Mouse (Mus musculus) frontal cortex, postnatal 36 days (tissue): ENCODE results near the gene Dpp4.

Experiments used
- DNase-seq, 2 experiments: peaks; one replicate each; pipeline ENCODE4 v3.0.0; 2022; ENCODE audit warnings: low spot score in 2 of 2

The Dpp4 gene

DNA sequence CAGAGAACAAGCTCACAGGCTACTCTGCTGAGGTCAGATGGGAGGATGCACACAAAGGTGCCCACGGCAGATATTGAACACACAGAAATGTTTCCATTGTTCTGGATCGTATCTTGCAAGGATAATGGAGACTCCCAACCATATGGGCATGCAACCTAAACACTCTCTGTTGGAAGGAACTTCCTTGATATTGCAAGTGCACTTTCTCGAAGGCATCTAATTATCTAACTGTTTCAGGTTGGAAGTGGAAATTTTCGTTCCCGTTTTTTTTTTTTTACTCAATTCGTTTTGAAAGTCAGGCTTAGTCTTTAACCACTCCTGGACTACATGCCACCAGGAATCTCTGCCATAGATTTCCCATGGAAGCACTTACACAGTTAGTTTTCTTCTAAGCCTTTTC, 51.2 kb downstream of the Dpp4 start:
- DNase-seq = no peak

DNA sequence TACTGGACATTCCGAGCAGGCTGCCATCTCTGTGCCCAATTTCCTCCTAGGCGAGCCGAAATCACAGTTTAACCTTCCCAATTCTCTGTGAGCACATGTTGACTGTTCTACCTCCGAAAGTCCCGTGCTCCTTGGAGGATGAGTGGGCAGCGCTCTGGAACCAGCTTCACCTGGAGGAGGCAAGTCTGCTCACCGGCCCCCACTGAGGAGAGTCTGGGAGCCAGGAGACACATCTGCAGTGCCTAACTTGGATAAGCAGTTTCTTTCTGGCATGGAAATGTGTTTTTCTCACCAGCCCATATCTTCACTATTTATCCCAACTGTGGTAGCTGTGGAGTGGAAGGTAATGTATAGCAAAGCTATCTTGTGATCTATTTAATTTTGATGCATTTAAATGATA, 54.8 kb downstream of the Dpp4 start:
- DNase-seq = no peak

GRCm38 (mm10) chr2:62356606-62357005, 55.4 kb downstream of the Dpp4 start:
- no peak for DNase-seq

- DNase-seq = no peak
Observed at GRCm38 (mm10) chr2:62355766-62356165, 56.3 kb downstream of the Dpp4 start.

DNA sequence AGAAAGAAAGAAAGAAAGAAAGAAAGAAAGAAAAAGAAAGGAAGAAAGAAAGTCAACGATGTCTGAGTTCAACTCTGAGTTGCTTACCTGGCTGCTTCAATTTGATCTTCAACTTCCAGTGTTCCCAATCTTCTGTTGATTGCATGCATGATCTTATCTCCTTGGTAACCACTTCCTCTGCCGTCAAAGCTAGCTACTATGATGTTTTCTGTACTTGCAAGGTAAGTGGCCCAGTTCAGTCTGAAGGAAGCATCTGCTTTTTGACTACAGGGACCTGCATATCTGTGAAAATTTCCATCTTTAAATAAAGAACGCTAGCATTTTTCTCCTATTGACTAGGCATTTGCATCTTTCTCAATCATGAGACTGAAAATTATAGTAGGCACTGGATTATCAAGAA, 60.0 kb downstream of the Dpp4 start:
- no peak for DNase-seq

- no peak for DNase-seq
Observed at GRCm38 (mm10) chr2:62347762-62348161, 64.3 kb downstream of the Dpp4 start.

GRCm38 (mm10) chr2:62346771-62347170, 65.3 kb downstream of the Dpp4 start:
- no peak for DNase-seq

DNA sequence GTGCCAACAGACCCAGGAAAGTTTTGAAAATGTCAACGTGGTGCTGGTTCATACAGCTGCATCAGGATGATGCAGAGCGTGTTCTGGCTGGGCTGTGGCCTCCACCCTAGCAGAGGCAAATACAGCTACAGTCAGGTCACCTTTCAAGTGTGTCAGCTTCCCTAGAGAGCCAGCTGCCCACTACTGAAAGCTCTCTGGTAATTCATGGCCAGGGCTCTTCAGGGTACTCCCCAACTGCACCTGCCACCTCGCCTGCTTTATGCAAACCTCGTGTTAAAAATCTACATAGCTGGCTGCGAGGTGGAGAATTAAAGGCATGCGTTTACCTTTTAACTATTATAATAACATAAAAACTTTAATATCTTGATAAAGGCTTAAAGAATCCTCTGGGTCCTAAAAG, 67.7 kb downstream of the Dpp4 start:
- DNase-seq = no peak

DNA sequence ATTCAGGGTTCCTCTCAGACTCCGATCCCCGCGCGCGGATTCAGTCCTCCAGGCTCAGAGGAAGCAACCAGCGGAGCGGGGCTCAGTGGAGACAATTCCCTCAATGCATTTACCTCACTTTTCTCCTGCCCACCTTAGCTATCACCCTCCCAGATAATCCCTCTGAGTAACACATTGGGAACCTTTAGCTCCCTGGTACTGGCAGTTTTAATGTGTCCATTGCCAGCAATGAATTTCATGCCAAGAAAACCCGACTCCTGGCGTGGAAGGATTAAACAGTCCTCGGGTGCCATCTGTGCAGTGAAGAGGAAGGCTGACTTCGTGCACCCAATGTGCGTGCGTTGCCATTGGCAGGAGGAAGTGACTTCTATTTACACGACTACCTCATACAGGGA, 70.3 kb downstream of the Dpp4 start:
- peak; percentile 58 to 66 for DNase-seq

GRCm38 (mm10) chr2:62341061-62341733, 70.8 kb downstream of the Dpp4 start:
- DNase-seq = no peak

GRCm38 (mm10) chr2:62339222-62339944, 72.6 kb downstream of the Dpp4 start:
- DNase-seq = no peak

DNA sequence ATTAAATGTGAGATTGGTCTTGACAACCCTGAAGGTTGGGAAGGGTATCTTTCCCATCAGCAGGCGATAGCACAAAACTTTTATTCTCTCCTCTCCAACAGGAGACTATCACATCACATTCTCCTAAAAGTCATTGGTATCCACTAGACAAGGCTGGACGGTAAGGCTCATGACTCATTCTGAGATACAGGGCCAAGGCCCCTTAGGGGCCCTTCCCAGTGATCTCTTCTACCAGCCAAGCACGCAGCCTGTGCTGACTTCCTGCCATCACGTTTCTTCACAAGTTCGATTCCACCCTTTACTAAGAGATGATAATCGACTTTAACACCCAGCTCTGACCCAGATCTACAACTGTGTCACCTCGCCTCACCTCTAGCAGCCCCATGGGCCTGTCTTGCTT, 74.9 kb downstream of the Dpp4 start:
- no peak for DNase-seq

DNA sequence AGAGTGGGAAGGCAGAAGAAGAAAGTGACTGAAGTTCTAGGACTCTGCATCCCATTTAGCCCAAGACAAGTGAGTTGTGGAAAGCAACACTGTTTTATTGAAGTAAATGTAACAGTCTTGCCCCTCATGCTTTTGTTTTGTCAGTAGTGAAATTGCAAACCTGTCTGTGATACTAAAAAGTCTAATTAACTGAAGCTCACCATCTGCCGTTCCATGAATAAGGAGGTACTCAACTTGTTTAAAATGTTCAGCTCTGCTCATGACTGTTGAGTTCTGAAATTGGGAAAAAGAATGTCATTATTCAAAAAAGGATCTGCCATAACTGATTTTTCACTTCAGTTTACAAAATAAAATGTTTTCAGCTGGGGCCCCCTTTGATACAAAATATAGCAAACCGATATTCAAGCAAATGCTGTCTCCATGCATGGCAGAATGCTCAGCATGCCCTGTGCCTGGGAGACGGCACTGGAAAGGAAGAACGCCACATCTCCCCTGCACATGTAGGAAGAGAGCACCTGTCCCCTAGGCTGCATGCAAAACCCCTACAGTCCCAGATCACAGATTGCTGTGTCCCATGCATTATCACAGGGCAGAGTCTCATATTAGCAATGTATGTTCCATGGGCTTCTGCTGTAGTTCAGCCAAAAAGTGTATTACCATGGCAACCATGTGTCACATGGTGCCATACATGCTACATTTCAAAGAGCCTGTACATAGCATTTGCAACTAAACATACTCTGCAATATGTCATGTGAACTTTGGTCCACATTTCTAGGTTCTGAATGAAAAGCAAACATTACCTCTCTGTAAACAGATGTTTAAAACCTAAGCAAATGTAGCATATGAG, 77.4 kb downstream of the Dpp4 start:
- DNase-seq = no peak

GRCm38 (mm10) chr2:62332465-62332864, 79.6 kb downstream of the Dpp4 start:
- no peak for DNase-seq

DNA sequence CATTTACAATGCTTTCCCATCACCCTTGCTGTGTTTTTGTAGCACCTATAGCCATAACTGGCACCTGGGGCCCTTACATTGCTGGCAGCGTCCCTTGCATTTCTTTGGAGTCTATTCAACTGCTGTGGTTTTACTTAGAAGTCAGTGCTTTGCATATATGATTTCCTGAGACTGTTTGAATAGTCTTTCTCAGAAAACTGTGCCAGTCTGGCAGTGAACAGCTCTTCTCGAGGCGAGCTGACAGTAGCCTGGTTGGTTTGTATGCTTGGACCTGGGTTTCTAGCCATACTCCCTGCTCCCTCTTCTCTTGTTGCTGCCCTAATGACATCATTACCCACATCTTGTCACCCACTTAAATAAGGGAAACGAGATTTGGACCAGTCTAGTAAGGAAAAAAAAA, 80.1 kb downstream of the Dpp4 start:
- no peak for DNase-seq

GRCm38 (mm10) chr2:62325388-62325787, 86.6 kb downstream of the Dpp4 start:
- DNase-seq = no peak

- DNase-seq = peak; percentile 44 to 60
Observed at GRCm38 (mm10) chr2:62323078-62323637, 88.9 kb downstream of the Dpp4 start.

DNA sequence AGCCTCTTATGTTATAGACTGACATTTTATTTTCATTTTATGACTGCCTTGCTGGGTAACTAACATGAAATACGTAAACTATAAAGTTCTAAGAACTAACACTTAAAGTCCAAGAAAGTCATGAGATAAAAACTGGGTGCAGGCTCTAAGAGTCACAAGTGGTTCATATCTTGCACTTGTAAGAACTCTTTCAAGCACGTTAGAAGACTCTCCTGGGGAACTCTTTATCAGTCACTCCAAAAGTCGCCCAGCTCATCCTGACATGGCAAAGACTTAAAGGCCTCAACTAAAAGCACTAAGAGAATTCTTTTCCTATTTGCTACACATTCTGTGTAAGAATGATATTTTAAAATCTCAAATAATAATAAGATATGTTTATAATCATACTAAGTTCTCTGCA, 92.5 kb downstream of the Dpp4 start:
- no peak for DNase-seq

GRCm38 (mm10) chr2:62316930-62317329, 95.1 kb downstream of the Dpp4 start:
- DNase-seq = no peak

GRCm38 (mm10) chr2:62307477-62307876, 104.6 kb downstream of the Dpp4 start:
- DNase-seq = no peak

DNA sequence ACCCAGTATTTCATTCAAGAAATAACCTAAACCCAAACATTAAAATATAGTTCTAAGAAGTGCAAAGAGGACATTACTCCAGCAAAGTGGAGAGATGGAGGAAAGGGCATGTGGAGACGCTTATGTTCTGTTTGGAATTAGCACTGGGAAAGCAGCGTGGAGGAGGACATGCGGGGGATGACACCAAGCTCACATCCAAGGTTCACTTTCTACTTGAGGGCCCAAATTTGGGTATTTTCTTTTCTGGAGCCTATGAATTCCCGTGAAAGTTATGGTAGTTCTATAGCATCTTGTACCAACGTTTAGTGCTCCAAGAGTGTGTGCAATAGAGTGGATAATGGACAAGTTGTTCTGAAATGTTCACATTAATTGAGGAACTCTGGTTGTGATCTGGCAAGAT, 105.1 kb downstream of the Dpp4 start:
- DNase-seq = no peak

DNA sequence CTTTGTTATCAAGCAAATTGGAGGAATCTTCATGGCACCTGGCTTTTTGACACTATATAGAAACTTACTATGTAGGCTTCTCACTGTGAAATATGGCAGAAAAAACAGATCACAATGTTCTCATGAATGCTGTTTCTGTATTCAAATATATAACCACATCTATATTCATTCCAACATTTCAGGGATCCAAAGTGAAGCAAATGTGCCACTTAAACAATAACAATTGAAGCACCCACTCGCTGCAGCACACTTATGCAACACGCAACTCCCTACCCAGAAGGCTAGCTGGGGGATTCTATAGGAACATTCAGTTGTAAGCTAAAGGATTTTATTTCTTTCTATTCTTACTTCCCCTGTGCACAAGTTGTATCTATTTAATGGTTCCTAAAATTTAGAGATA, 110.3 kb downstream of the Dpp4 start:
- DNase-seq = peak; percentile 26 to 38
